Mouse (Mus musculus): ENCODE measurements around the gene Tet2. TPM values are rescaled to one million over a fixed set of nuclear protein-coding genes. Genes with fewer than 3 reads are reported as not detected.

Gene Tet2
- total RNA-seq, 4 experiments from 2014 or later = 27.6 to 77.3 (median 50.2) TPM

DNA sequence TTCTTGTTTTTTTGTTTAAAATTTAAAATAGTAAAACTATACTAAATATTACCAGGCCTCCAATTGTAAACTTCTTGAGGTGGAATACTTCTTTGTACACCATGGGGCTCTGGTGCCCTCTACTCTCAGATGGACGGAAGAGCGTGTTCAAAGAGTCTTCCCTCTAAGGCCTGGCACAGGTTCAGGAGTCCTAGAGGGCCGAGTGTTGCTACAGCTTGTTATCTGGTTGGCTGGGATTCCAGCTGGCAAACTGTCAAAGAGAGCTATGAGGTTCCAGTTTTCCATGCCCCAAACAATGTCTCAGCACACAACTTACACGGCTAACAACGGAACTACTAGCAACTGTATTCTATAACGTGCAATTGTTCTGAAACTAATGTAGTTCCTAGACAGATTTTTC, 28.8 kb downstream of the Tet2 start:
- DNase-seq = peak; percentile 68

DNA sequence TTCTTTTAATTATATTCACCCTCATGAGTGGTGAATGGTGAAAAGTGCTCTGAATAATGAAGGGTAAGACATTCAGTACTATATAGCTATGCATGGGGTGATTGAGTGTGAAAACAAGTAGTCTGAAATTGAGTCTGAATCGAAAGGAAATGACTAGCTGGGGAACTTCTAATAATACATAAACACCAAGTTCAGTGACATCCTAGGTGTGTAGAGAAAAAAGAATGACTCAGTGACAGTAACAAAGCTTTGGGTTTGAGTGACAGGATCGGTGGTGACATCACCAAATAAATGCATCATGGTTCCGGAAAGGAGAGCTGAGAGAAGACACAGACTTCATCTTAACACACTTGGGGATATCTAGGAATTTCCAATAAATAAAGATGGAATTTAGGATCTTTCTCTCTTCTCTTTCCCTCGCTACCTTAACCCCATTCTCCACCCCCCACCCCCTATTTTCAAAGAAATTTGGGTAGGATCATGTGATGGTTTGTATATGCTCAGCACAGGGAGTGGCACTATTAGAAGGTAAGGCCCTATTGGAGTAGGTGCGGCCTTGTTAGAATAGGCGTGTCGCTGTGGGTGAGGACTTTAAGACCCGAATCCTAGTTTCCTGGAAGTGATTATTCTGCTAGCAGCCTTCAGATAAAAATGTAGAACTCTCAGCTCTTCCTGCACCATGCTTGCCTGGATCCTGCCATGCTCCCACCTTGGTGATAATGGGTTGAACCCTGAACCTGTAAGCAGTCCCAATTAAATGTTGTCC, 29.6 kb downstream of the Tet2 start:
- DNase-seq = no peak

DNA sequence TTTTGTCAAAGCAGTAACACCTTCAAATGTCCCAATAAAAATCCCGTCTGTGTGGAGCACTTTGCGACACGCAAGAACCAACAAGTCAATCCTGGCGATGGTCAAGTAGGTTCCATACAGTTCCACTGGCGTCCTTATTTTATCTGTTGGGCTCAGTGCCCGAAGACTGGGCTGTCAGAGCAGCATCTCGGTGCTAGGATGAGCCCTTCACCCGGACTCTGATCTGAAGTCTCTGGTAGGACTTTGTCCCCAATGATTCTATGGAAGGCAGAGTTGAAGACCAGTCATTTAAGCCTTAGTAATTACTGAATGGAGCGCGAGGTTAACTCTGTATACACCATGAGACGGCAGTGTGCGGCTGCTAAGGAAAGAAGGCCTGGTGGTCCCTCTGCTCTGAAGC, 30.6 kb downstream of the Tet2 start:
- DNase-seq = no peak

DNA sequence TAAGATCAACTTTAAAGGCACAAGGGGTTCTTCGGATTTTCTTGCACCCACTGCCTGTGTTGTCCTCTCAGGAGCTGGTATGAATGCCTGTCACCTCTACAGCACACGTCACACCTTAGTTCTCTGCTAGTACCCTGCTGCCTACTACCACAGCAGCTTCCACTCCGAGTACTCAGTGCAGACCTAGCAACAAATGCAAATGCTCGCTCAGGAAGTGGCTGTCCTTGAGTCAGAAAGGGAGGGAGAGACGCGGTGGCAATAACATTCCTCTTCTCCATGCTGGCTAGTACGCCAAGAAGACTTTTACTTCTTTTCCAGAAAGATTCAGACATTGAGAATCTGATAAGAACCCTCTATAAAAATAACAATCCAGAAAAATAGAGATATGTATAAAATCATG, 31.5 kb downstream of the Tet2 start:
- DNase-seq = no peak

DNA sequence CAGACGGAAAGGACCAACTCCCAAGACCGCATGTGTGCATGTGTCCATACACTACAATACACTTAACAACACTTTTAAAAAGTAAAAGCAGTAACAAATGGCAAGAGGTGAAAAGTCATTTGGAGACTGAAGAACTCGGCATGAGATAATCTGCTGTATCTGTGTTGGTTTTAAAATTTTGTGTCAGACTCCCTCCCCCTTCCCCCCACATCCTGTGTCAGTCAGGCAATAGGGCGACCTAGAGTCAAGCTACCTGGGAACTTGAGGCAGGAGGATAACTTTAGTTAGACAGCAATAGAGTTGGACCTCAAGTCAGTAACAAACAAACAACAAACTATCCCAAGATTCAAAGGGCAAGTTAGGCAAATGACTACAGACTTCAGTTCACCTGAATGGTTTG, 34.6 kb downstream of the Tet2 start:
- DNase-seq = no peak

DNA sequence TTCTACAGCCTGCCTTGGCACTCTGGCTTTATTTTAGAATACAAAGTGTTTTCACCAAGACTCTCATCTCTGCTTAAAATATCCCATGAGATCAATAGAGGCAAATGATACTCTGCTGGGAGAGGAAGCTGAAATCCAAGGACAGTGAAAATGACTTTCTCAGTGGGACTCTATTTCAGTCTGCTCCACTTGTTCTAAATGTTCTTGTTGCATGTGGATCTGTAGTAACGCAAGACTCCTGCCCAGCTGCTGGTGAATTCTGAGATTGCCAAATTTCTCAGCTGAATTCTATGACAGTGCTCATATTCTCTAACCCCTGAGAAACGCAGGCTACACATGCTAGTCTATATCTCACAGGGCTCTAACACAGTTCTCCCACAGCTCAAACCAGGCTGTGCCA, 35.1 kb downstream of the Tet2 start:
- DNase-seq = no peak

DNA sequence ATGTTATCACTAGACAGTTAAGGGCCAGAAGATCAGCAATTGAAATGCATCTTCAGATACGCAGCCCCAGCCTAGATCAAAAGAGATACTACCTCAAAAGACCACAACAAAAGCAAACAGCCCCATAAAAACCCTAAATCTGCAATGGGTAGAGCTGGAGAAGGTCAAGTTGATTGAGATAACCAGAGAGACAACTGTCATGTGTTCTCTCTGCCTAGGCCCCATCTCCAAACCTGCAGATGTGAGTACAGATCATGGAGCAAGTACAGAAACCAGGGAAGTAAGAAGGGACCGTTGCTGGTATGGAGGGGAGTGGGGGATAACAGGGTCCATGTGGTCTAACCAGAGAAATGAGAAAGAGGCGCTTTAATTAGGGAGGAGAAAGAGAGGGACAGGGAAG, 36.1 kb downstream of the Tet2 start:
- no peak for DNase-seq

DNA sequence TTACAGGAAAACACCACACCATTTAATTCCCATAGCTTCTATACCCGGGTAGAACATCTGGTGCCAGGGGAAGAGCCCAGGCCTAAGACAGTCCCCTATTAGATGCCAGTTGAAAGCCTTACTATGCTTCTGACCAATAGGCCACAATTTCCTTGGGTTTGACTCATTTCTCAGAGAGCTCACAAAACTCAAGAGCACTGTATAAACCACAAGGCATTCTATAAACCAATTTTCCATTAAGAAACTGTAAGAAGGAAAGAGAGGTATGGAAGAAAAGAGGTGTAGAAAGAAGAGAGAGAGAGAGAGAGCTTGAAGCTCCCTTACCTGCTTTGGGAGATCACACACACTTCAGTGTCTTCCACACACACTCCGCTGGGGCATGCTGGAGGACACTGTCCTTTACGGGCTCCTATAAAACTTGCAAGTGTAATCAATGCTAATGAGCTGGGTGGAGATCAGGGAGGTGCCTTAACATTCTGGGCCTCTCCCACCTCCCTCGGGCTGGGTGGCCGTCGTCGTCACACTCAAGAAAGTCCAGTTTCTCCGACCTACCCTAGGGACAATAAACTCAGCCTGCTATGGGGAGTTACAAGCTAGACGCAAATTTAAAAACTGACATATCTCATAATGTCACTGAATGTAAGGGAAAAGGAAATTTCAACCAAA, 38.5 kb downstream of the Tet2 start:
- DNase-seq = no peak

DNA sequence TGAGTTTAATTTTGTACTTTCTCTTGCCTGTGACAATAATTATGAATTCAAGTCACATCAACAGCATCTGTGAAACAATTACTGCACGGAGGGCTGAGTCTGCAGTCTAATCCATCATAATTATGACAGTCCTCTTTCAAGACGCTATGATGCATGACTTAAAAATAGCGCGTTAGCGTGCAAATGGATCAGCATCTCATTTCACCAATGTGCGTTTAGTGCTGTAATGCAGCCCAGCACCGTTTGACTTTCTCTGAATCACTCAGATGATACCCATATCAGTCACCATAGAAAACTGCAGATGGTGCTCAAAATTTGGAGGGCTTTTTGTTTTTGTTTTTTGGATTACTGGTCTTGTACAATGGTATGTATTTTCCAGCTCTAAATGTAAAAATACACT, 48.0 kb downstream of the Tet2 start:
- no peak for DNase-seq

DNA sequence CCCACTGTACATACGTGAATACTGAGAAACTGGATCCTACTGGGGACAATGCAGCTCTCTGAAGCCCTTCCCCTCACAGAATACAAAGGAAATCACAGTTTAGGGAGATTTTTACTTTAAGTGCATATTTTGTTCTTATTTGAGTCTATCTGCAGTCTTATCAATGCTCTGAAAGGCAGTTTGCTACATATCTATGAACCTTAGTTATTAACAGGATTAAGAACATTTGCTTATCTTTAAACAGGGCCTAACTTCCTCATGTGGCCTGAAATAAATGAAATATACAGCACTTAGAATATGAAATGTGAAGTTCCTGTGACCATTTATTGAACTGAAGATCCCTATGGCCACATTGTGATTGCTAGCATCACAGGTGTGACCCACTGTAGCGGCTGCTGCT, 53.6 kb downstream of the Tet2 start:
- no peak for DNase-seq

DNA sequence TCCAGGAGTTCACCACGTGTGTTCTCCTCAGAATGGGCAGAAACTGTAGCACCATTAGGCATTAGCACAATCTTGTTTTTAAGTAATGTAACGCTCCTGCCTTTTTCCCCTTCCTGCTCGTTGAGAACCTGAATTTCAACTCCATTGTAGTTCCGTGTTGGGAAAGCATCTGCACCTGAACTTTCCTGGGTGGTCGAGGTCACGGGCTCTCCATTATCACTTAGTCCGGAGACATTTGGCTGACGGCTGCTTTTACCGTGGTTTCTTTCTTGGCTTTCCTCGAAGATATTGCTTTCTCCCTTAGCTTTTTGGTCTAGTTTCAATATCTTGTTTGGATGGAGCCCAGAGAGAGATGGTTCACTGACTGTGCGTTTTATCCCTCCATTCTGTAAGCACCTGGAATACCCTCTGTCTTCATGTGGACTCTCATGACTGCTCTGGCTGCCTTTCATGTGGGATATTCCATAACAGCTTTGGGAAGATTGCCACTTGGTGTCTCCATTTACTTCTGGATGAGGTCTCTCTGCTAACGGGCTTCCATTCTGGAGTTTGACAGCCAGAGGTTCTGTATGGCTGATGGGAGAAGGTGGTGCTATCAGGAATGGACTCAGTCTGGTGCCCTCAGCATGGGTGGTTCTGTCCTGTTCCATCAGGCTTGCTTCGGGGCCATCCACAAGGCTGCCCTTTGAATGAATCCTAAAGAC, 56.8 kb downstream of the Tet2 start:
- DNase-seq = no peak

DNA sequence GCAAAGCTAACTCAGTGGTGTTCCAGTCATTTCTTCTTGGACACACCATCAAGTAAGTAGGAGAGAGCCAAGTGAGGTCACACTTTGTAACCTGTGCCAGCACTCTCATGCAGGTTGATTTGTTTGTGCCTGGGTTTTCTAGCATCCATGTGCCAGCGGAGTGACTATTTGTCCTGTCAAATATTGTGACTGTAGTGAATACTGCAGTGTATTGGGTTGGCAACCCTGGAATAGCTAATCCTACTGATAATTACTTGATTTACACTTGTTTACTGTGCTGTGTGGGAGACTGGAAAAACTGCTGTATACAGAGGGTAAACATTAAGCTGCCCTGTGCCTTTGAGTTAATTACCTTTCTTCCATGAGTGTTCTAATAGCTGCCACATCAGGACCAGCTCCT, 62.1 kb downstream of the Tet2 start:
- no peak for DNase-seq

DNA sequence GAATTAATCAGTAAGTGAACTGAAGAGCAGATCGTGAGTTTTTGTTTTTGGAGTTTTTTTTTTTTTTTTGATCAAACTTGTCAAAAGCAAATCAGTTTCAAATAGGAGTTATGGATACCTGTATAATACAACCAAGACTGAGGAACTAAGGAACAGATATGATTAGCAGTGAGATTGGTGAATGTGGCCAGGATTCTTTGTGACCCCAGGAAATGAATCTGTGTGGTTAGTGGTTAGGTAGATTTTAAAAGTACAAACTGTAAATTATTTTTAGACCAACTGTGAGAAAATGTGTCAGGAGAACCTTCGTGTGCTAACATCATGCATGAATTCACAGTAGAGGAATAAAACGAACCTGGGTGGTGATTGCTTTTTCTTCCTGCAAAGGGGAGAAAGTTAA, 66.0 kb downstream of the Tet2 start:
- no peak for DNase-seq

DNA sequence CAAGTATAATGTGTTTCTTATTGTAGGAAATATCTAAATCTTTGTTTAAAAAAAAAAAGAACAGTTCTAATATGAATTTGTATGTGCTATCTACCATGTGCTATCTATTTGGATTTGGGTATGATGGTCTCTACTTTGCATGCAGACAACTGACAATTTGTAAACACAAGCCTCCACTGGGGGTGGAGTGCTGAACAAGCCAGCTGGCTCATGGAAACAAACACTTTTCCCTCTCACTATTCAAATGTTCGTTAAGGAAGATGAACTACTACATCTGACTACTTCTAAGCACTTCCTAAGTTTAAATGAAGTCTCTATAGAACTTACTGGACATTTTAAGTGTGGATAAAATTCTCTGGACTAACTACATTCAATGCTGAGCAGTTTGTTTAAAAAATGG, 71.2 kb downstream of the Tet2 start:
- no peak for DNase-seq

DNA sequence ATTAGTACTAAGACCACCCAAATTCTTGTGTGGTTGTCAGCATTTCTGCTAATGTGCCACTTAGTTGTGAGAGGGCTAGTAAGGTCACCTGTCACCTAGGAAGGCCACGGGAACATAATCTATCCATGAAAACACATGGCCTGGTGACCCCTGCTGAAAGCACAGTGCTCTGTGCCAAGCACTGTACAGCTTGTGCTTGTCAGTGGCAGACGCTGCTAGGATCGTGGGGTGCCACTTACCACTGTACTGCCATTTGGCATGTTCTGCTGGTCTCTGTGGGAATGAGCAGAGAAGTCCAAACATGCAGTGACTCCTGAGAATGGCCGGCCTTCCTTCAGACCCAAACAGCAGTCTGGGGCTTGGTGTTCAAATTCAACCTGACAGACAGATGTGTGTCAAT, 73.8 kb downstream of the Tet2 start:
- no peak for DNase-seq

DNA sequence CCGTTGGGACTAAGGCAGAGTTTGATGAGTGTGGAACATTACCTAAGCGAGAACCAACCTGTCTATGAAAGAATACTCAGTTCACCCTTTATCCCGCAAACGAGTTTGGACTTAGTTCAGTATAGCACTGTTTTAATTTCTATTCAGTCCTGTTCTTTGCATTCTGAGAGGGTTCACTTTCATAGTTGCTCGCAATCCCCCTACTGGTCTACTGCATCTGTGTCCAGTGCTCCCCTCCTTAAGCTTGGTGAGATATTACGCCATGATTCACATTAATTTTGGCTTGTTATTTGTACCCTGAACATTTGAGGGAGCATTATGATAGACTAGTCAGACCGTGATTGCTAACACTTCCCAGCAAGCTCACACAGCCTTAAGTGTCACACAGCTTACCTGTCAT, 76.1 kb downstream of the Tet2 start:
- no peak for DNase-seq

DNA sequence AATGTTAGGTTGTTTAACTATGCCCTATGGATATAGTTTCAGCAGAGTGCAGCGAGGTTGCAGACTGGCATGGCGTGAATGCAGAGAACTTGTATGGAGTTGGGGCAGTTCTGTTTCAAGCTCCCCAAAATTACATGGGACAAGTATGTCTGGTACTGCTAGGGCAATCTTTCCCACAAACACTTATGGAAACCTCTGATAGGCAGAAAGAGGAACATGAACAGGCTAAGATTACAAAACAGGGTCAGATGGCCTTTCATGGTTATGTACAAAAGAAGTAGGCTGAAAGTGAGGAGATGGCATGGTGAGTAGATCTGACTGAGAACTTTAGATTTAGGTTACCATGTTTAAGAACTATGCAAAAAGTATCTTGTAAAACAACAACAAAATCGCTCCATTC, 81.7 kb downstream of the Tet2 start:
- no peak for DNase-seq

DNA sequence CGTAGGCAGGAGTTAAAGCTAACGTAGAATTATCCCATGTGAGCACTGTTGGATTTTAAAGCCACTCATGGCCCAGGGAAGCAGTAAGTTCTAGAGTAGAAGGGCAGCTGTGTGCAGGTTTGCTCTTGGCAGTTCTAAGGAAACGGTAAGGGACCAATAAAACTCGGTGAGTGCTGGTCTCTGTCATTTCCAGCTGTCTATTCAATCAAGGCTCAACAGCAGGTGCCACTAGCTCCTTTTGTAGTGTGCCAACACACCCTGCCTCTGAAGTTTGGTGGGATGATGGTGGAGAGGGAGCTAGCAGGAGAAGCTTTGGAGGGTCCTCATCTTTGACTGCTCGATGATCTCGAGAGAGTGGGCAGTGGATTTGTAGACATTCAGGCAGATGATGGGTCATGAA, 82.5 kb downstream of the Tet2 start:
- DNase-seq = no peak

DNA sequence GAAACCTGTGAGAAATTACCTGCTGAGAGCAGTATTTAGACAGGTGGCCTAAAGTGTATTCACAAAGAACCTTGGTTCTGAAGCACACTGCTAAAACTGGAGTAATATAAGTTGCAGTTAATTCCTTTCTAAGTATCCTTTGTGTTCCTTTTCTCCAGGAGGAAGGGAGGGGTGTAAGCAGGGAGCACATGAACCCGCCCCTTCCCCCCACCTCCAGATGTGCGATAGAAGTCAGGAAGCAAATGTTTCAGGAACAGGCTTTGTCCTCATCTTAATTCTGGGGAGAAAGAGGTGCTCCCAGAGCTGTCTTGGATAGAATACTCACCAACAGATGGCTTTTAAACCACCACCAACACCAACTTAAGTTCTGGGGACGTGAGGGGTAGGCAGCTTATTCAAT, 82.9 kb downstream of the Tet2 start:
- no peak for DNase-seq

DNA sequence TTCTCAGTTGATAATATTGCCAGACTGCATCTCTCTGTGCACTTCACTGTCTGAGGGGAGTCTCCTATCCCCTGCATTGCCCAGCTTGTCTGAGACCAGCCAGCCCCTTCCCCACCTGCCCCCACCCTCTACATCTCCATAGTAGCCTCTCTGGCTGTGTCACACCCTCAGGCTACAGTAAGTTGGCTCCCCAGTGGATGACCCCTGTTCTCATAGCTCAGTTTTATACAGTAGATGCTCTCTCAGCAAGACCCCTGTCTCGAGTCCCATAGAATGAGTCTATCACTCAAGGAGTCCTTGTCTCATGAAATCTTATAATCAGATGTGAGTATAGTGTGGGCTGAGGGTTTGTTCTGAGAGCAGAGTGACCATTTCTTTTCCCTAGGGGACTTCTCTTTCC, 85.8 kb downstream of the Tet2 start:
- no peak for DNase-seq

DNA sequence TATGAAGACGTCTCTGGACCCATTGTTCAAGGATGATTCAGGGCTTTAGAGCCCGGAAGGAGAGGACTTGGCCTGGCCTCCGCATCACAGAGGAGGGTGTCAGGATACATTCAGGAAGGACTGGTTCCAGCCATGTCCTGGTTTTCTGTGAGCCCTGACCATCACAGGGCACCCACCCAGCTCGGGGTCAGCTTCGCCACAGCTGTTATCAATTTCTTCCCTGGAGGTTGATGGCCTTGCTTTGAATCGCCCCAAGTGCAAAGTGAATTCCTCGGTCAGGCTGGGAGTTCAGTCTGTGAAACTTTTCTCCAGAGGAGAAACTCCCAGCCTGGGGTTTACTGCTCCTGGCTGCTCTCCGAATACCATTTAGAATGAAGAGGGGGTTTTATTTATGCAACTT, 91.0 kb downstream of the Tet2 start:
- DNase-seq = no peak

DNA sequence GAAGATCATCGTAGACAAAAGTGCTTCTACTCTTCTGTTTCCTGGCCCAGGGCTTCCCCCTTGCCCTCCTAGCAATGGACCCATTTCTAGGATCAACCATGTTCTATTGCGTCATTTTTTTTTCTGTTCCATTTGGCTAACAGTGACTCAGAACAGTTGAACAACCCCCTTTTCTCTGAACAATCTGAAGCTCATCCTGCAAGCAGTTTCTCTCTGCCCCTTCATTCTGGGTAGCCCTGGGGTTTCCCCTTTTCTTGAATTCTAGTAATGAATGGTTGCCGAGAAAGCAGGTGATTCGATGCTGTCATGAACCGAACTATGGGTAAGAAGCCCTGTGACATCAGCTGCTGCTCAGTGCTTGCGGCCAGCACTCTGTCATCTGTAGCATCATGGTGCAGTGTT, 108.0 kb downstream of the Tet2 start:
- no peak for DNase-seq

DNA sequence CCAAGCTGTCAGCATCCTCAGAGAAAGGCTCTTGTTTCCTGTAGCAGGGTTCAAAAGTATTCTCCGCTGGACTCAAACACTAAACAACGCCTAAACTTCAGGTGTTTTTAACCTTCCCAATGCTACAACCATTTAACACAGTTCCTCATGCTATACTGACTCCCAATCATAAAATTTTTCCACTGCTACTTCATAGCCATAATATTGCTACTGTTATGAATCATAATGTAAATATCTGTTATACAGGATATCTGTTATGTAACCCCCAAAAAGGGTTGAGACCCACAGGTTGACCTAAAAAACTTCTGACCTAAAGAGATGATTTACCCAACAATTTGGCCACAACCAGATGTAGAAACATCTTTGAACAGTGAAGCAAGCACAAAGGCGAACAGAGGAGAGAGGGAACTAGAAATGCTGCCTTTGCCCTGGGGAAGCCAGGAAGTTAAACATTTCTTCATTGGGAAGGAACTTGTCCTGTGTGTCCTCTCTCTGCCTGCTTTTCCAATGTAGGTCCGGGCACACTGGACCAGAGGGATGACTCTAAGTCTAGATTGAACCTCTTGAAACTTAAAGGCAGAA, 108.6 kb downstream of the Tet2 start:
- no peak for DNase-seq

DNA sequence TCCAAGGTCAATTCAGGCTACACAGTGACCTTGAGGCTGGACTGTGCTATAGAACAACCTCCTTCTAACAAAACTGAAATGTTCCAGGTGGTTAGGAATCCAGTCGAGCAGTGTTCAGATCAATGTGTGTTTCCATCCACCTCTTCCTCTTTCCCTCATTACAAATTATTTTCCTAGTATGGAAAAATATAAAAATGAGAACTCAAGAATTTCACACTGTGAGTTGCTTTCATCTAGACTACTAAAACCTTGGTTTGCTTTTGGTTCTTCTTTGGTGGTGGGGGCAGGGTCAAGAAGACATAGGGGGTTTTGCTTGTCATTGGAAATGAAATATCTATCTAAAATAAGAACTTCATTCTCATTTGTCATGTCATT, 109.2 kb downstream of the Tet2 start:
- DNase-seq = no peak
